In the genomic region with DNA sequence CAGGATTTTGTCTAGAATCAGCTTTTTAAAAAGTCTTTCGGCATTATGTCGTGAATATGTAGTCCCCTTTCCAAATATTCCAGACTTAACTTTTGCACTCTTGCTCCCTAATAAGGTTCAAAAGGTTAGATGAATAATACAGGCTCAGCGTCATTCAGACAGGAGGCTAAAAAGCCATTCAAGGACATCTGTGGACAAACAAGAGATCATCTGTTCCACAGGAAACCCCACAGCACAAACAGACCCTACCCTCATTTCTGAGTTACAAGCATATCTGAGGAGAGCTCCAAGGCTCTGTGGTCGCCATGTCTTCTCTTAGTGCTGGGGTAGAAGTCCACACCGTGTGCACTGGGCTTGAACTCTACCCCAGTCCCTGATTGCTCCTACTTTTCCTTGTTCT, we compare ENCODE assay signal across 18 mouse cellular contexts.
"Had no signal": no experiment of that assay in that cellular context is flagged by ENCODE, and none has a peak within 500 bp of the region (broad histone marks: within the 10 kb centered on the region; RNA-seq: fewer than 3 reads in every experiment).

No protein-coding gene starts in this region.

- H3K4me1 ChIP-seq: lung, embryonic 15.5 days; midbrain, embryonic 13.5 days; midbrain, embryonic 15.5 days; neural tube, embryonic 12.5 days had no signal

- H3K27me3 ChIP-seq: lung, embryonic 15.5 days; megakaryocyte, embryonic 14.5 days; midbrain, embryonic 13.5 days; midbrain, embryonic 15.5 days; neural tube, embryonic 12.5 days had no signal

- DNase-seq: liver, postnatal 0 days; lung, adult 2 months; lung, postnatal 14 days; lung, postnatal 36 days; retina, postnatal 1 day; right cerebral cortex, adult 18-20 months; right cerebral cortex, postnatal 25 days; right cerebral cortex, postnatal 4 days; spleen, adult 18-20 months; thymus, adult 18-20 months; thymus, postnatal 14 days; thymus, postnatal 36 days had no signal

- H3K4me3 ChIP-seq: lung, embryonic 15.5 days; megakaryocyte, embryonic 14.5 days; midbrain, embryonic 13.5 days; midbrain, embryonic 15.5 days; neural tube, embryonic 12.5 days had no signal

- H3K27ac ChIP-seq: lung, embryonic 15.5 days; macrophage; midbrain, embryonic 13.5 days; midbrain, embryonic 15.5 days; neural tube, embryonic 12.5 days had no signal
